Mouse (Mus musculus) common myeloid progenitor, adult 5-6 weeks (primary cell): ENCODE results near the gene Coq9. TPM values are rescaled to one million over a fixed set of nuclear protein-coding genes. Genes with fewer than 3 reads are reported as not detected.

ENCODE experiments used
- ATAC-seq: replicated peaks from 2 replicates; pipeline ENCODE4 v1.8.0; 2016; ENCODE audit warnings: low read depth, mild to moderate bottlenecking, moderate TSS enrichment, inconsistent platforms; ENCODE audit not compliant: poor library complexity, severe bottlenecking
- total RNA-seq: library from RNA; stranded (forward); fragments of 200-1000, 187-1606 nt; gene quantifications from 2 replicates; pipeline ENCODE4 v1.2.3, GENCODE M21; 2017

The Coq9 gene
- total RNA-seq, 1 experiment from 2014 or later = 30.8 TPM

- ATAC-seq = no peak
These were observed 65.6 kb downstream of the Coq9 start for GRCm38 (mm10) chr8:94903709-94904108.

Other genes with a start within 250 kb of the Coq9 start
- 37.1 and 42.9 TPM in 2 replicates for gene Rspry1, start 236.4 kb upstream of the Coq9 start, total RNA-seq
- gene Fam192a, start 236.3 kb upstream of the Coq9 start, total RNA-seq = 104 and 157 TPM in 2 replicates
- gene Arl2bp, start 171.7 kb upstream of the Coq9 start, total RNA-seq = 126 and 144 TPM in 2 replicates
- not detected in 2 replicates for gene Pllp, start 142.0 kb upstream of the Coq9 start, total RNA-seq
- gene Ccl22, start 92.7 kb upstream of the Coq9 start, total RNA-seq = not detected in 2 replicates
- not detected in 2 replicates for gene Cx3cl1, start 66.3 kb upstream of the Coq9 start, total RNA-seq
- gene Ccl17, start 27.9 kb upstream of the Coq9 start, total RNA-seq = 1.1 and 4.9 TPM in 2 replicates
- gene Ciapin1, start within 50 bp of the Coq9 start, total RNA-seq = 32.4 and 34.1 TPM in 2 replicates
- gene Polr2c, start 19.1 kb downstream of the Coq9 start, total RNA-seq = 51.3 and 54.3 TPM in 2 replicates
- 0.78 and 0.82 TPM in 2 replicates for gene Dok4, start 38.0 kb downstream of the Coq9 start, total RNA-seq
- gene Ccdc102a, start 79.8 kb downstream of the Coq9 start, total RNA-seq = 0.58 and 2.2 TPM in 2 replicates
- gene Adgrg5, start 85.4 kb downstream of the Coq9 start, total RNA-seq = 0.05 TPM in 1 of 2 replicates, not detected in the other
- gene Adgrg1, start 136.4 kb downstream of the Coq9 start, total RNA-seq = 293 and 407 TPM in 2 replicates
- gene Adgrg3, start 179.4 kb downstream of the Coq9 start, total RNA-seq = 144 and 156 TPM in 2 replicates
- gene Drc7, start 216.8 kb downstream of the Coq9 start, total RNA-seq = 8.4 and 9.8 TPM in 2 replicates
- 17.5 and 24.6 TPM in 2 replicates for gene Katnb1, start 242.9 kb downstream of the Coq9 start, total RNA-seq